Mouse (Mus musculus): ENCODE results near the gene Gm13057.
"Not testable (repeated sequence)": the region's sequence is repeated elsewhere in the genome, so short reads cannot be mapped to it uniquely, and the experiment has no call there.

Gm13057 gene

GRCm38 (mm10) chr4:143551400-143551799 is at the start of gene Gm13057, which contains the start of gene BC080695:
Gene Gm13057 (plus strand): TSS chr4:143551709.
Gene BC080695 (plus strand): TSS chr4:143551700.
- DNase-seq (ENCODE audit: low spot score in 2 of 2), result not testable (repeated sequence)

GRCm38 (mm10) chr4:143511043-143511442 is 40.5 kb upstream of the Gm13057 start, which contains the start of gene Gm13043:
Gene Gm13043 (plus strand): TSS chr4:143511343.
- no peak for DNase-seq (ENCODE audit: low spot score in 2 of 2)

GRCm38 (mm10) chr4:143535654-143536053 is 15.9 kb upstream of the Gm13057 start, which contains the start of gene Gm13040:
Gene Gm13040 (plus strand): TSS chr4:143535954.
- not testable (repeated sequence) for DNase-seq (ENCODE audit: low spot score in 2 of 2)

All from right cerebral cortex, adult 2 months (tissue).